Mouse (Mus musculus) neural tube, embryonic 15.5 days (tissue): ENCODE data around the gene Tcf7l2. TPM values are rescaled to one million over a fixed set of nuclear protein-coding genes. Genes with fewer than 3 reads are reported as not detected.

Source experiments
- ATAC-seq: fragments of 200-750 bp; cut with Nextera tagmentation; 2 replicates; pipeline ENCODE4 v1.8.0; 2017; ENCODE audit warnings: mild to moderate bottlenecking, moderate TSS enrichment, moderate library complexity; ENCODE audit not compliant: low FRiP score
- H3K27ac ChIP-seq: fragments of 300-500 bp; sonication (generic); replicated peaks from 2 replicates; pipeline ENCODE4 v1.5.1; 2015; ENCODE audit warnings: mild to moderate bottlenecking, inconsistent platforms
- H3K27me3 ChIP-seq: fragments of 300-500 bp; sonication (generic); replicated peaks from 2 replicates; pipeline ENCODE4 v1.6.1; 2015; ENCODE audit warnings: inconsistent platforms
- H3K36me3 ChIP-seq: fragments of 300-500 bp; sonication (generic); 2 replicates; pipeline ENCODE4 v1.6.1; 2015; ENCODE audit warnings: inconsistent platforms
- H3K4me1 ChIP-seq: fragments of 300-500 bp; sonication (generic); 2 replicates; pipeline ENCODE4 v1.6.1; 2015; ENCODE audit warnings: inconsistent platforms
- H3K4me2 ChIP-seq: fragments of 300-500 bp; sonication (generic); 2 replicates; pipeline ENCODE4 v1.6.1; 2015; ENCODE audit warnings: inconsistent platforms, mild to moderate bottlenecking, moderate library complexity
- H3K4me3 ChIP-seq: fragments of 300-500 bp; sonication (generic); replicated peaks from 2 replicates; pipeline ENCODE4 v1.5.1; 2015; ENCODE audit warnings: mild to moderate bottlenecking, inconsistent platforms
- H3K9ac ChIP-seq: fragments of 300-500 bp; sonication (generic); replicated peaks from 2 replicates; pipeline ENCODE4 v1.6.1; 2015; ENCODE audit warnings: mild to moderate bottlenecking, inconsistent platforms
- H3K9me3 ChIP-seq: fragments of 300-500 bp; sonication (generic); replicated peaks from 2 replicates; pipeline ENCODE4 v1.6.1; 2016; ENCODE audit warnings: inconsistent platforms
- WGBS: fragments of 180-500 bp; shearing (Covaris S2); methylation state at CpG from one replicate; pipeline ENCODE4 v1.1.7; 2015; ENCODE audit warnings: mixed read lengths; 5-methylcytosine and 5-hydroxymethylcytosine counted together
- polyA plus RNA-seq: library from polyadenylated mRNA; unstranded; fragments of >200 nt; fragmentation: Nextera tagmentation; extraction: Ambion mirVana; gene quantifications from 2 replicates; pipeline ENCODE4 v1.2.1, GENCODE M21; 2015

Gene Tcf7l2
- polyA plus RNA-seq, 1 experiment from 2014 or later: 13.3 TPM

DNA sequence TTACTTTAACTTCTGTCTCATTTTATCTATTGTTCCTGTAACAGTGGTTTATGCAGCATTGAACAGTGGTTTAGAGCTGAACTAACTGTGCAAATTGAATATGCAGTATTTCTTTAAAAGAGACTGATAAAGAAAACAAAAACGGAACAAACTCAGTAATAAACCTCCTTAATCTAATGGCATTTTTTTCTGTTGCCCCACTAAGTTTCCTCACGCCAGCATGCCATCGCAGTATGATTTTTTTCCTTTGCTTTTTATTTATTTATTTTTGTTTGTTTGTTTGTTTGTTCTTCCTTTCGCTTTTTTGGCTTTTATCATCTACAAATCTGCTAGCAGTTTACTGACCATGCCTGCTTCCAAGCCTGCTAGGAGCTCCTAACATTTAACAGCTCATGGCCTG, 183.2 kb downstream of the Tcf7l2 start:
- H3K9ac ChIP-seq: no peak overlapping the region
- H3K27me3 ChIP-seq: 0 out of 2 replicates have a peak, but pooled peaks cover 6% of the 10 kb centered on the region
- ATAC-seq: no peak
- no peaks in the 10 kb centered on the region for H3K9me3 ChIP-seq
- H3K4me2 ChIP-seq: no peak overlapping the region
- no peaks in the 10 kb centered on the region for H3K36me3 ChIP-seq
- H3K4me3 ChIP-seq: no peak overlapping the region
- H3K4me1 ChIP-seq: peaks cover 11% of the 10 kb centered on the region; the same call in 1 of the 2 replicates
- H3K27ac ChIP-seq: no peak overlapping the region
- 92% methylated on average over 4 of the region's 4 CpGs for WGBS

DNA sequence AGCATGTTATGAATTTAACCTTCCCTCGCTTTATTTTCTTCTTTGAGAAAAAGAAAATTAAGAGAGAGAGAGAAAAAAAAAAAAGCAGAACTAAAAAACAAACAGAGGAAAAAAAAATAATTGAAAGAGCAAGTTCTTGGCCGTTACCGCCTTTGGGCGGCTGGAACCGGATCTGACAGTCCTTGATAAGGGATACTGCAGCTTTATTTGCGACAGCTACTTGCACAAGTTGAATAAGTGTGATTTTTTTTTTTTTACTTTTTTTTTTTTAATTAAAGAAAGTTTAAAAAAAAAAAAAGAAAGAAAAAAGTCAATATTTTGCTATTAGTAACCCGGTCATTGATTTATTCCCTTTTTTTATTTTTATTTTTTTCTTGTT, 183.8 kb downstream of the Tcf7l2 start:
- H3K27ac ChIP-seq: no peak overlapping the region
- peaks cover 11% of the 10 kb centered on the region; the same call in 1 of the 2 replicates for H3K4me1 ChIP-seq
- H3K36me3 ChIP-seq: no peaks in the 10 kb centered on the region
- no peak overlapping the region for H3K4me2 ChIP-seq
- H3K4me3 ChIP-seq: no peak overlapping the region
- H3K9ac ChIP-seq: no peak overlapping the region
- ATAC-seq: no peak
- H3K9me3 ChIP-seq: no peaks in the 10 kb centered on the region
- H3K27me3 ChIP-seq: 0 out of 2 replicates have a peak, but pooled peaks cover 6% of the 10 kb centered on the region
- 75% methylated on average over 7 of the region's 7 CpGs for WGBS

- Histone ChIP-seq H3K9ac (no peak overlapping the region), H3K4me1 (peaks cover 11% of the 10 kb centered on the region; the same call in 1 of the 2 replicates), H3K27ac (no peak overlapping the region), H3K27me3 (0 out of 2 replicates have a peak, but pooled peaks cover 6% of the 10 kb centered on the region), H3K36me3 (no peaks in the 10 kb centered on the region), H3K4me3 (no peak overlapping the region), H3K4me2 (0 out of 2 replicates have a peak overlapping the region, but pooled peaks have one; percentile 2), H3K9me3 (no peaks in the 10 kb centered on the region)
- ATAC-seq: no peak
- 59% methylated on average over 16 of the region's 16 CpGs for WGBS
Observed at GRCm38 (mm10) chr19:55925804-55926521, 184.3 kb downstream of the Tcf7l2 start.

- H3K4me3 ChIP-seq: no peak overlapping the region
- 0 out of 2 replicates have a peak, but pooled peaks cover 6% of the 10 kb centered on the region for H3K27me3 ChIP-seq
- no peak overlapping the region for H3K27ac ChIP-seq
- H3K9ac ChIP-seq: no peak overlapping the region
- H3K9me3 ChIP-seq: no peaks in the 10 kb centered on the region
- no peak overlapping the region for H3K4me2 ChIP-seq
- peaks cover 11% of the 10 kb centered on the region; the same call in 1 of the 2 replicates for H3K4me1 ChIP-seq
- H3K36me3 ChIP-seq: no peaks in the 10 kb centered on the region
- no peak for ATAC-seq
- 74% methylated on average over 16 of the region's 16 CpGs for WGBS
Observed at GRCm38 (mm10) chr19:55926858-55927673, 185.4 kb downstream of the Tcf7l2 start.

GRCm38 (mm10) chr19:55927674-55928061, 186.0 kb downstream of the Tcf7l2 start:
- WGBS: 91% methylated on average over 9 of the region's 9 CpGs
- Histone ChIP-seq H3K4me3 (no peak overlapping the region), H3K9ac (no peak overlapping the region), H3K27ac (no peak overlapping the region), H3K36me3 (no peaks in the 10 kb centered on the region), H3K4me2 (no peak overlapping the region), H3K9me3 (no peaks in the 10 kb centered on the region), H3K4me1 (peaks cover 11% of the 10 kb centered on the region; the same call in 1 of the 2 replicates), H3K27me3 (0 out of 2 replicates have a peak, but pooled peaks cover 3% of the 10 kb centered on the region)
- no peak for ATAC-seq

GRCm38 (mm10) chr19:55928674-55929073, 187.1 kb downstream of the Tcf7l2 start:
- Histone ChIP-seq H3K4me2 (no peak overlapping the region), H3K27ac (no peak overlapping the region), H3K36me3 (no peaks in the 10 kb centered on the region), H3K4me1 (peaks cover 9% of the 10 kb centered on the region; the same call in 1 of the 2 replicates), H3K9me3 (no peaks in the 10 kb centered on the region), H3K4me3 (no peak overlapping the region), H3K27me3 (no peaks in the 10 kb centered on the region), H3K9ac (no peak overlapping the region)
- ATAC-seq: no peak
- WGBS: 94% methylated on average over 5 of the region's 5 CpGs

DNA sequence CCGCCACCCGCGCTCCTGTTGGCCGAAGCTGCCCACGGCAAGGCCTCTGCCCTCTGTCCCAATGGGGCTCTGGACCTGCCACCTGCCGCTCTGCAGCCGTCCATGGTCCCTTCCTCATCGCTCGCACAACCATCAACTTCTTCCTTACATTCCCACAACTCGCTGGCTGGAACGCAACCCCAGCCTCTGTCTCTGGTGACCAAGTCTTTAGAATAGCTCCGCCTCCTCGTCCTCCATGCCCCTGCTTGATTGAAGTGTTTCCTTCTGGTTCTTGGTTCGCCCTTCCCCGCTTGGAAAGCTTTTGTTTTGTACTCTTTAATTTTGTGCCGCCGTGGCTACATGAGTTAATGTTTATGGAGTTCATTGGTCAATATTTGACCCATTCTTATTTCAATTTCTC, 190.0 kb downstream of the Tcf7l2 start:
- Histone ChIP-seq H3K36me3 (no peaks in the 10 kb centered on the region), H3K4me1 (peaks cover 7% of the 10 kb centered on the region; the same call in 1 of the 2 replicates), H3K27ac (no peak overlapping the region), H3K4me2 (no peak overlapping the region), H3K4me3 (no peak overlapping the region), H3K27me3 (no peaks in the 10 kb centered on the region), H3K9ac (no peak overlapping the region), H3K9me3 (no peaks in the 10 kb centered on the region)
- WGBS: 94% methylated on average over 17 of the region's 17 CpGs
- ATAC-seq: no peak

GRCm38 (mm10) chr19:55933947-55934729, 192.5 kb downstream of the Tcf7l2 start:
- Histone ChIP-seq H3K9ac (no peak overlapping the region), H3K27me3 (no peaks in the 10 kb centered on the region), H3K4me1 (peaks cover 7% of the 10 kb centered on the region; the same call in 1 of the 2 replicates), H3K27ac (no peak overlapping the region), H3K4me3 (no peak overlapping the region), H3K9me3 (no peaks in the 10 kb centered on the region), H3K36me3 (no peaks in the 10 kb centered on the region), H3K4me2 (no peak overlapping the region)
- 48% methylated on average over 7 of the region's 7 CpGs for whole genome bisulfite sequencing
- no peak for ATAC-seq

GRCm38 (mm10) chr19:55934730-55935003, 193.0 kb downstream of the Tcf7l2 start:
- Histone ChIP-seq H3K4me2 (no peak overlapping the region), H3K4me3 (no peak overlapping the region), H3K9me3 (no peaks in the 10 kb centered on the region), H3K27me3 (no peaks in the 10 kb centered on the region), H3K36me3 (no peaks in the 10 kb centered on the region), H3K4me1 (peaks cover 7% of the 10 kb centered on the region; the same call in 1 of the 2 replicates), H3K9ac (no peak overlapping the region), H3K27ac (no peak overlapping the region)
- 82% methylated on average over 3 of the region's 3 CpGs for WGBS
- no peak for ATAC-seq

DNA sequence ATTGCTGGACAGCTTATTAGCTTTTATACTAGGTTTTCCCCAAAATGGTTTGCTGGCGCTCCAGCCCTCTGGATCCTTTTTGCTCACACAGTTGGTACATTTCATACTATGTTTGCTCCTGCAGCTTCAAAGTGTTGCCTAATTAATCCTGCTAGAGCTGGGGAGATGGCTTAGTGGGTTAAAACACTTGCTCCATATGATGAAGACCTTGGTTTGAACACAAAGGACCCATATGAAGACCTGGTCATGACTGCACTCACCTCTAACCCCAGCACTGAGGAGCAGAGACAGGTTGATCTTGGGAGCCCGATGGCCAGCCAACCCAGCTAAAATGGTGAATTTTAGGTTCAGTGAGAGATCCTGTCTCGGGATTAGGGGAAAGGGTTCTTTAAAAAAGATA, 195.4 kb downstream of the Tcf7l2 start:
- Histone ChIP-seq H3K27me3 (no peaks in the 10 kb centered on the region), H3K9me3 (no peaks in the 10 kb centered on the region), H3K27ac (no peak overlapping the region), H3K4me1 (peaks cover 19% of the 10 kb centered on the region), H3K4me2 (no peak overlapping the region), H3K36me3 (no peaks in the 10 kb centered on the region), H3K9ac (no peak overlapping the region), H3K4me3 (no peak overlapping the region)
- 96% methylated on average over 3 of the region's 3 CpGs for WGBS
- no peak for ATAC-seq

- H3K4me2 ChIP-seq: no peak overlapping the region
- no peaks in the 10 kb centered on the region for H3K9me3 ChIP-seq
- H3K4me1 ChIP-seq: peaks cover 19% of the 10 kb centered on the region
- 92% methylated on average over 21 of the region's 21 CpGs for WGBS
- H3K27ac ChIP-seq: no peak overlapping the region
- no peak for ATAC-seq
- no peaks in the 10 kb centered on the region for H3K36me3 ChIP-seq
- H3K9ac ChIP-seq: no peak overlapping the region
- H3K27me3 ChIP-seq: no peaks in the 10 kb centered on the region
- H3K4me3 ChIP-seq: no peak overlapping the region
Observed at GRCm38 (mm10) chr19:55938254-55939046, 196.8 kb downstream of the Tcf7l2 start.
